Mouse (Mus musculus): Measurements from ENCODE around the gene Zcchc17.

DNA sequence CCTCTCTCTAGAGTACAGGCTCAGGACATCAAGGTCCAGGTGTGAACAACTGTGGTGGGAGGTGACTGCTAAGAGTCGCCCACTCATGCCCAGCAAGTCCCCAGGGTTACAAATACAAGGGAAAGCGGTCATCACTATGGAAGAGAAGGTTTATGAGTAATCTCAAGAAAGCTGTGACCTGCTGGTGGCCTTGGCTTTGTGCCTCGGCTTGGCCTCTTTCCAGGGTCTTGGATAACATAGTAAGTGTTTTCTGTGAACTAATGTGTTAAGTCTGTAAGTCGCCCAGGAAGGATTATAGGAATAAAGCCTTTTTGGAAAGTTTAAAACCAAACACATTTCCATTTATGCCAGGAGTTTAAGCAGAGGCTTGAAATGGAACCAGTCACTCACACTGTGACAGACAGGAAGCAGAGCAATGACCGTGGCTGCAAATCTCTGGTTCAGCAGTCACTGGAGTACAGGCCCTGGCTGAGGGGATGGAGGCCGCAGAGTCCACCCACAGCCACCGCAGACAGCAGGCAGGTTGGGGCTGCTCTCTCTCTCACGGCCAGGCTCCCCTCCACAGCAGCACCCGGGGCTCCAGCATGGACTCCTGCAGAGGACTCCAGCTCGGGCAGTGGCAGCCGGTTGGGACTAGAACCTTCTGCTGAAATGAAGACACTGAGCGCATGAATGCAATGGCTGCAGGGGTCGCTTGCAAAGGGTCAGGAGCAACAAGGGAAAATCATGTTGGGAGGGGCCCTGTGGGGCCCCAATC, 43.8 kb downstream of the Zcchc17 start:
- no peak for TF ChIP-seq SMC3 (IDR thresholded peaks at IDR 0.05; ENCODE audit: low read depth, low read length)
- no peak for TF ChIP-seq CTCF (IDR thresholded peaks at IDR 0.05 in 2 of 3, conservative IDR thresholded peaks at IDR 0.05 in 1 of 3; ENCODE audit: control insufficient read depth in 1 of 3, insufficient read depth in 1 of 3, low read depth in 2 of 3, low read length in 3 of 3, poor library complexity in 1 of 3, severe bottlenecking in 1 of 3)
- no peak for TF ChIP-seq POLR2AphosphoS2 (IDR thresholded peaks at IDR 0.05; ENCODE audit: low read length)
- TF ChIP-seq ETS1 (IDR thresholded peaks at IDR 0.05; ENCODE audit: low read depth, low read length) = no peak
- TF ChIP-seq KAT2A (conservative IDR thresholded peaks at IDR 0.05; ENCODE audit: low read depth, low read length) = no peak
- TF ChIP-seq ZMIZ1 (IDR thresholded peaks at IDR 0.05; ENCODE audit: low read depth, low read length) = no peak
- no peak for TF ChIP-seq UBTF (IDR thresholded peaks at IDR 0.05; ENCODE audit: borderline replicate concordance, insufficient read depth, low read depth, low read length)
- TF ChIP-seq POLR2A (IDR thresholded peaks at IDR 0.05; ENCODE audit: control insufficient read depth in 1 of 2, insufficient read depth in 1 of 2, low read depth in 1 of 2, low read length in 2 of 2, poor library complexity in 1 of 2) = no peak
- TF ChIP-seq TAL1 (IDR thresholded peaks at IDR 0.05; ENCODE audit: low read length) = no peak
- TF ChIP-seq CHD2 (IDR thresholded peaks at IDR 0.05; ENCODE audit: low read length) = no peak
- no peak for TF ChIP-seq TCF12 (IDR thresholded peaks at IDR 0.05; ENCODE audit: low read depth, low read length)
- no peak for TF ChIP-seq SIN3A (IDR thresholded peaks at IDR 0.05; ENCODE audit: low read length)
- TF ChIP-seq EP300 (IDR thresholded peaks at IDR 0.05; ENCODE audit: low read depth in 1 of 2, low read length in 2 of 2) = no peak
